Mouse (Mus musculus) ovary, postnatal 36 days (tissue): ENCODE results near the gene Fam13c.

Experiments used
- DNase-seq: peaks from one replicate; pipeline ENCODE4 v3.0.0; 2022; ENCODE audit warnings: low spot score, mixed read lengths

Gene Fam13c

GRCm38 (mm10) chr10:70520143-70521131 lies 80.2 kb downstream of the Fam13c start:
- peak; percentile 13 for DNase-seq

GRCm38 (mm10) chr10:70521379-70521778 lies 81.1 kb downstream of the Fam13c start:
- no peak for DNase-seq

DNA sequence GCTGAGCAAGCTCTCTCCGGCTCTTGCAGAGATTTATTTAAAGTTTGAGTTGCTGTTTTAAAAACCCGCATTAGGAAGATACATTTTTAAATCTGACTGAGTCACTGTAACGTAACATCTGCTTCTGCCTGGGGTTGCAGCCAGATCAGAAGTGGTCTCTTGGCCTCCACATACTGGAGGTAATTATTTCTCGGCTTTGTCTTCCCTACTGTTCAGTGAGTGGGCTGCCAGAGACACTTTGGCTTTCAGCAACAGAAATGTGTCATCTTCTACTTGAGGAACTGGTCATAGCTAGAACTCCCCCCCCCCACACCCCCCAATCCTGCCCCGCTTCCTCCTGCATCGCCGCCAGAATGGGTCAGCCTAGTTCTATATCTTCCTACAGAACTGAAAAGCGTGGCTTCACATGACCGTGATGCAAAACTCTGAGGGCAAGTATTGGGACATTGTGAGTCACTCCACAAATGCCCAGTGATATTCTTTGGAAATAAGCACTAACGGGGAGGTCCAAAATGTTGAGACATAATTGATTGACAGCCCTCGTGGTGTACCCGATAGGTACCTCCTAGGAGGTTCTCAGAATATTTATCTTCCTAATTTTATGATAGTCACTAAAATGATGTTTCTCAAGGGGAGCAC lies 90.0 kb downstream of the Fam13c start:
- no peak for DNase-seq

- no peak for DNase-seq
These were observed 92.0 kb downstream of the Fam13c start for GRCm38 (mm10) chr10:70532249-70532648.

- no peak for DNase-seq
These were observed 93.1 kb downstream of the Fam13c start for GRCm38 (mm10) chr10:70533301-70533781.

- no peak for DNase-seq
These were observed 93.7 kb downstream of the Fam13c start for GRCm38 (mm10) chr10:70533986-70534385.

GRCm38 (mm10) chr10:70534571-70534970 lies 94.3 kb downstream of the Fam13c start:
- DNase-seq: no peak

GRCm38 (mm10) chr10:70535401-70535800 lies 95.1 kb downstream of the Fam13c start:
- no peak for DNase-seq

DNA sequence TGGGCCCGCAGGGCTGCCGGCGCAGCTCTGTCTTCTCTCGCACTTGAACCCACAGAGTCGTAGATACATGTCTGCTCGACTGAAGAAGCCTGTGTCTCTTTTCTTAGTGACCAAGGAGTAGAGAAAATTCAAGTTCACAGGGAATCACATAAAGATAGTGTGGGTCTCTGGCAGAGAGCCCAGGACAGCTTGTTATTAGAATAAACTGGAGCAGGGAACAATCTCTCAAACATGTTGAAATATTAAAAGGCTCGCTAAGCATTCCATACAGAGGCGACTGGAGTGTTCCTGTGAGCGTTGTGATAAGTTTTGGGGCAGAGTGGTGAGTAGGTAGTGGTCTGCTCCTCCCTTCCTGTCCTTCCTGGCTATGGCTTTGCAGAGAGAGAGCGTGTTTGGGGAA lies 97.4 kb downstream of the Fam13c start:
- no peak for DNase-seq

- DNase-seq: no peak
These were observed 99.0 kb downstream of the Fam13c start for GRCm38 (mm10) chr10:70539251-70539650.

- no peak for DNase-seq
These were observed 100.3 kb downstream of the Fam13c start for GRCm38 (mm10) chr10:70540456-70541195.

DNA sequence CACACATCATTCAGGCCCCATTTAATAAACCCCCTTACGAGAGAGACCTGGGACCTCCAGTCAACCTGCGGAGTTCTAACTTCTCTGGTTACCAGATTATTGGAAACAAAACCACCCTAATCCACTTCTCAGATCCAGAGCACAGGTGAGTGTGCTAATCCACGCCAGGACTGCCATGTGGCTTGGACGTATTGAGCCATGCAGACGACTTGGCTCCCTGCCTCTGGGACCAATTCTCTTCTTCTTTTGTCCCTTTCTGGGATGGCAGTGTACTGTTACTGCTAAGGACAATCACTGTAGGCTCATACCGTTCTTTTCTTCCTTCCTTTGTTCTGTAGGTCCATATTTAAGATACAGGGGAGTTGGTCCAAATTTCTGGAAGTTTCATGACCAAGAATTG lies 102.6 kb downstream of the Fam13c start:
- DNase-seq: no peak

GRCm38 (mm10) chr10:70552531-70552930 lies 112.2 kb downstream of the Fam13c start:
- DNase-seq: no peak

DNA sequence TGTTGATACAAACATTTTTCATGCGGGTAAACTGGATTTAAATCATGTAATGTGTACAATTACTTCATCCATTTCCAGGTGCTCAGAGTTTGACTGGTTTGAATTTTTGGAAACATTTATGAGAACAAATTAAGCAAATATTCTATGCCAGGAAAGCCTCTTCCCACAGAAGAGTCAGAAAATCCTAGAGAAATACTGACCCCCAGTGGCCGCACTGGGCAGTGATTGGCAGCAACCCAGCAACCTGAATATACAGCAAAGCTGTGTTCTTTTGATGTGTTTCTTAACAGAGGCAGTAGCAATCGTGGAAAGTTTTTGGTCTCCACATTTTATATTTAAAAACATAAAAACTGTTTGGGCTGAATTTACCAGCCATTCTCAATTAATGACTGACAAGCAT lies 123.4 kb downstream of the Fam13c start:
- peak; percentile 49 for DNase-seq

DNA sequence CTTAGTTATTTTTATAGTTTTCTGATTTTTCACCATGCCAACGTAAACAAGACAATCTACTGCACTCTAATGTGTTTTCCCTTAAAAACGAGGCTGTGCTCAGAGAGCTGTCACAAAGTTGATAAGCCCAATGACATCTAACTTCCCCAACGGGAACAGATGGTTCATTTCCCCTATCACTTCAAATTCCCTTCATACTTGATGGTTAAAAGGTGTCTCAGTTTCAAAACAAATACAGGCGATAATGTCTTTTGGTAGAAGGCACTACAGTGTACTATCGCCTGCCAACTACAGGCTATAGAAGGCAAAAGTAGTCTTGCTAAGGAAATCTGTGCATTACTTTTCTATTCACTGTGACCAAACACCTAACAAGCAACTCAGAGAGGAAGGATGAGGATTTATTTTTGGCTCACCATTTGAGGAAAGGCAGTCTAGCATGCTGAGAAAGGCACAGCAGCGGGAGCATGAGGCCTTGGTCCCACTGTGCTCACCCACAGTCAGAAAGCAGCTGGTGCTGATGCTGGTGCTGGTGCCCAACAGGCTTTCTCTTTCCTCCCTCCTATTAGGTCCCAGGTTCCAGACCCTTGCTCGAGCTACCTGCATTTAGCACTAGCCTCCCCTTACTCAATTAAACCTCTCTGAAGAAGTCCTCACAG lies 141.4 kb downstream of the Fam13c start:
- no peak for DNase-seq

DNA sequence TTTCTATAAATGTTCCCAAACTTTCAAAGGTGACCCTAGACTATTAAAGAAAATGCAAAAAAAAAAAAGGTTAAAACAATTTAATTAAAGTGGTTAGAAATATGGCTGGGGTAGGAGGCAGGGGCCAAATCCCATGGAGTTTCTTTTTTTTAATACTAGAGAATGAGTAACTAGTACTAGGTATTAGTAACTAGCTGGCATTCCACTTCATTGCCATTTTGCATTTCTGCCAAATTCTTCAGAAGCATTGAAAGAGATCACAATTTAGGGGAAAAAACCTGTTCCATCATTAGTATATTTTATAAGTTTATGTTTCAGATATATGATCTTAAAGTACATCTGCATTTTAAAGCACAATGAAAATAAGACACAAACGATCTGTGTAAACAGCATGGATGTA lies 143.9 kb downstream of the Fam13c start:
- DNase-seq: no peak

GRCm38 (mm10) chr10:70586876-70587405 lies 146.7 kb downstream of the Fam13c start:
- no peak for DNase-seq

DNA sequence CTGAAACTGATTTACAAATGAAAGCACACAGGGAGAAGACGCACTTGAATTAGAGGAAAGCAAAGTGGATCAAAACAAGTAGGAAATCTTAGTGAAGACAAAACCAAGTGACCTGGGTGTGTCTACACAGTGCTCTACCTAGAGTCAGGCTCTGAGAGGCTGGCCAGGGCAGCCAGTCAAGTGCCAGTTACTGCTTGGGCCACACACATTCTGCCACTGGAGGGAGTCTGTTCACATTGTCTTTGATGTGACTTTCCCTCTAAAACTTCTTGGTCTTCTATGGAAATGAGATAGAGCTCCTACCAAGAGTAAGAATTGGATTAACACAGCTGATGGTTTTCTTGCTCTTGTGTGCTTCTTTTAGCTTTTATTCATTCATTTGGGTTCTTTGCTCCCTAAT lies 153.7 kb downstream of the Fam13c start:
- peak; percentile 8 for DNase-seq

- peak; percentile 26 for DNase-seq
These were observed 157.8 kb downstream of the Fam13c start for GRCm38 (mm10) chr10:70598081-70598515.

DNA sequence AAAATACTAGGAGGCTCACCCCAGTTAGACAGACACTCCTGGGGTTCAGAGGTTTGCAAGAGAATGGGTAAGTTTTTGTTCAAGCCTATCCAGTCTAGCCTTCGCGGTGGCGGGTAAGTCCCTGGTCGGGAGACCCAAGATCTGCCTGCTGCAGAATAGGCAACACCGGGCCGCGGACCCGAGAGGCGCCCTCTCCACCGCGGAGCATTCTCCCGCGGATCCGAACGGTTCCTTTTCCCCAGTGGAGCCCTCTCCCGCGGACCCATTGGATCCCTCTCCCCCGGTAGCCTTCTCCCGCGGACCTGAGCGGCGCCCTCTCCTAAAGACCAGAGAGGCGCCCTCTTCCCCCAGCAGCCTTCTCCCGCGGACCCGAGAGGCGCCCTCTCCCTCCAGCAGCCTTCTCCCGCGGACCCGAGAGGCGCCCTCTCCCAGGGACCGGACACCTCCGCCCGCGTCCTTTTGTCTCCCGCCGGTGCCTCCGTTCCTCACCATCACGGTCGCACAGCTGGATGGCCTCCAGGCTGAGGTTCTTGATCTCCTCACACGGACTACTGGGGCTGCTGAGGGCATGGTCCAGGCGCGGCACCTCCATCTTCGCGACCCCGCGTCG lies 158.3 kb downstream of the Fam13c start:
- DNase-seq: peak; percentile 21
